8 mouse cellular contexts compared by ENCODE assay signal in the genomic region with DNA sequence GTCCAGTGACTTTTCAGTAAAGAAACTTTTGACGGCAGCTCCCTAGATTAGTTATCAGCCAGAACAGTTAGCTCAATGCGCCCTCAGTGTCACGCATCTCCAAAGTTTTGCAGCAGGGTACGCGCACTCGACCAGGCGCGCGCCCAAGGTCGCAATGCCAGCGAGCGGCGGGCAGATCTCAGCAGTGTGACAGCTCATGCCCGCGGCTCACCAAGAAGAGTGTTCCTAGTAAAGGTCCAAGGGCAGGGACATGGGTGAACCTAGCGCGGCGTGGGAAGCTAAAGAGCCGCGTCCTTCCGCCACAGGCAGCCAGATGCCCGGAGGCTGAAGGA. TPM values are rescaled to one million over a fixed set of nuclear protein-coding genes. Genes with fewer than 3 reads are reported as not detected.
DNase-seq lines count a peak whose midpoint lies in the region; ATAC-seq and TF ChIP-seq lines count a peak whose summit lies in the region.

No protein-coding gene starts in this region.

- CTCF ChIA-PET in Patski (lab: Charles Lee), result interaction anchor here (0.8 to 2.0 kb wide), 2 partner anchors 9 to 16 kb away, joined by 3 to 4 read pairs; no protein-coding TSS in a partner anchor

- TF ChIP-seq CTCF in Patski (IDR thresholded peaks at IDR 0.05), result no peak

- H3K27ac ChIP-seq in kidney, embryonic 15.5 days, result peak overlapping the region; percentile 87
- peak overlapping the region; percentile 78 for H3K27ac ChIP-seq in liver, embryonic 11.5 days (ENCODE audit: low read depth, low read length)
- peak overlapping the region; percentile 78 for H3K27ac ChIP-seq in stomach, embryonic 16.5 days (ENCODE audit: low read length)

- H3K4me1 ChIP-seq in kidney, embryonic 15.5 days, result peaks cover 20% of the 10 kb centered on the region
- peaks cover 5% of the 10 kb centered on the region for H3K4me1 ChIP-seq in liver, embryonic 11.5 days (replicated peaks; ENCODE audit: control insufficient read depth, insufficient read depth, low read length)
- peaks cover 8% of the 10 kb centered on the region for H3K4me1 ChIP-seq in stomach, embryonic 16.5 days (ENCODE audit: control insufficient read depth, insufficient read depth, low read length)

- H3K9me3 ChIP-seq in kidney, embryonic 15.5 days (replicated peaks), result no peaks in the 10 kb centered on the region
- no peaks in the 10 kb centered on the region for H3K9me3 ChIP-seq in liver, embryonic 11.5 days (ENCODE audit: control insufficient read depth, low read length)
- no peaks in the 10 kb centered on the region for H3K9me3 ChIP-seq in stomach, embryonic 16.5 days (replicated peaks; ENCODE audit: control insufficient read depth, low read length)

- peak overlapping the region; percentile 83 for H3K9ac ChIP-seq in kidney, embryonic 15.5 days
- peak overlapping the region; percentile 88 for H3K9ac ChIP-seq in liver, embryonic 11.5 days (ENCODE audit: low read depth, low read length)
- H3K9ac ChIP-seq in stomach, embryonic 16.5 days (ENCODE audit: low read length), result peak overlapping the region; percentile 85

- DNase-seq in kidney, adult 11 months, result no peak
- no peak for DNase-seq in Patski (ENCODE audit: low read depth, low spot score)
- no peak for DNase-seq in liver, embryonic 11.5 days (ENCODE audit: low spot score)
- no peak for DNase-seq in layer of hippocampus, adult 18-20 months (ENCODE audit: low spot score in 2 of 2)
- DNase-seq in kidney, postnatal 4 days, result no peak

- POLR2A ChIA-PET in Patski (lab: Charles Lee), result no interaction called here

- ATAC-seq in kidney, embryonic 15.5 days (replicated peaks; ENCODE audit: low FRiP score), result peak; percentile 69
- ATAC-seq in Patski, result peak; percentile 58
- ATAC-seq in erythroblast, adult 5-6 weeks (replicated peaks; ENCODE audit: low FRiP score, poor library complexity, severe bottlenecking), result peak; percentile 72
- peak; percentile 68 for ATAC-seq in liver, embryonic 11.5 days (replicated peaks; ENCODE audit: low FRiP score)
- peak; percentile 52 for ATAC-seq in stomach, embryonic 16.5 days (ENCODE audit: insufficient read depth, low FRiP score)

- under 1% methylated on average over 22 of the region's 22 CpGs for WGBS in kidney, embryonic 15.5 days
- WGBS in liver, embryonic 11.5 days, result under 1% methylated on average over 22 of the region's 22 CpGs
- WGBS in stomach, embryonic 16.5 days, result under 1% methylated on average over 22 of the region's 22 CpGs

- peak overlapping the region; percentile 82 for H3K4me3 ChIP-seq in kidney, embryonic 15.5 days (replicated peaks)
- H3K4me3 ChIP-seq in liver, embryonic 11.5 days (ENCODE audit: low read depth, low read length), result peak overlapping the region; percentile 80
- H3K4me3 ChIP-seq in stomach, embryonic 16.5 days (replicated peaks; ENCODE audit: low read length), result peak overlapping the region; percentile 84

- H3K27me3 ChIP-seq in kidney, embryonic 15.5 days, result no peaks in the 10 kb centered on the region
- H3K27me3 ChIP-seq in Patski, result no peaks in the 10 kb centered on the region
- no peaks in the 10 kb centered on the region for H3K27me3 ChIP-seq in liver, embryonic 11.5 days (replicated peaks; ENCODE audit: control insufficient read depth, insufficient read depth, low read length)
- no peaks in the 10 kb centered on the region for H3K27me3 ChIP-seq in stomach, embryonic 16.5 days (ENCODE audit: control insufficient read depth, insufficient read depth, low read length)

- in situ Hi-C loops in Patski (cut with MboI; ENCODE audit: low pct_unique_long_range_greater_than_20kb), result loop anchor here (10.0 kb wide), 1 partner anchor 554 kb away; no protein-coding TSS in a partner anchor

- peaks cover 37% of the 10 kb centered on the region for H3K36me3 ChIP-seq in kidney, embryonic 15.5 days
- H3K36me3 ChIP-seq in liver, embryonic 11.5 days (ENCODE audit: control insufficient read depth, insufficient read depth, low read length), result 0 out of 2 replicates have a peak, but pooled peaks cover 11% of the 10 kb centered on the region
- no peaks in the 10 kb centered on the region for H3K36me3 ChIP-seq in stomach, embryonic 16.5 days (ENCODE audit: control insufficient read depth, insufficient read depth, low read length)

- H3K4me2 ChIP-seq in kidney, embryonic 15.5 days, result peak overlapping the region; percentile 79
- H3K4me2 ChIP-seq in liver, embryonic 11.5 days, result peak overlapping the region; percentile 68
- H3K4me2 ChIP-seq in stomach, embryonic 16.5 days (ENCODE audit: low read depth, low read length), result peak overlapping the region; percentile 56

RNA-seq across cellular contexts. Expression of a gene that starts 0.3 kb away (rescaled TPM):
- 85.6 and 87.7 TPM in 2 replicates for polyA plus RNA-seq in kidney, embryonic 15.5 days (2015; fragmentation: Nextera tagmentation; extraction: Ambion mirVana)
- polyA plus RNA-seq in Patski (2021), result 42.4 TPM
- total RNA-seq in erythroblast, adult 5-6 weeks (2015; ENCODE audit: low replicate concordance), result 12.5 and 20.0 TPM in 2 replicates
- total RNA-seq in erythroblast, adult 5-6 weeks (2017; ENCODE audit: low replicate concordance), result 26.9 and 35.7 TPM in 2 replicates
- polyA plus RNA-seq in liver, embryonic 11.5 days (2014; fragmentation: Nextera tagmentation; extraction: Ambion mirVana), result 94.4 and 101 TPM in 2 replicates
- polyA plus RNA-seq in stomach, embryonic 16.5 days (2015; fragmentation: Nextera tagmentation; extraction: Ambion mirVana), result 62.3 and 72.0 TPM in 2 replicates
- 10 to 100 TPM; 11.6 to 14.7 TPM for total RNA-seq in layer of hippocampus, adult 18-20 months (2021)

RNA-seq across cellular contexts. Expression of a gene that starts 0.6 kb away (rescaled TPM):
- 42.6 and 45.9 TPM in 2 replicates for polyA plus RNA-seq in kidney, embryonic 15.5 days (2015; fragmentation: Nextera tagmentation; extraction: Ambion mirVana)
- 17.3 TPM for polyA plus RNA-seq in Patski (2021)
- total RNA-seq in erythroblast, adult 5-6 weeks (2015; ENCODE audit: low replicate concordance), result 14.2 and 14.6 TPM in 2 replicates
- total RNA-seq in erythroblast, adult 5-6 weeks (2017; ENCODE audit: low replicate concordance), result 11.0 and 11.9 TPM in 2 replicates
- 53.9 and 56.9 TPM in 2 replicates for polyA plus RNA-seq in liver, embryonic 11.5 days (2014; fragmentation: Nextera tagmentation; extraction: Ambion mirVana)
- 27.9 and 28.1 TPM in 2 replicates for polyA plus RNA-seq in stomach, embryonic 16.5 days (2015; fragmentation: Nextera tagmentation; extraction: Ambion mirVana)
- total RNA-seq in layer of hippocampus, adult 18-20 months (2021), result 1 to 10 TPM in 1 of 2 experiments, under 1 TPM in 1; 0.81 to 1.2 TPM

RNA-seq across cellular contexts. Expression of a gene that starts 22.2 kb away (rescaled TPM):
- 11.3 and 12.3 TPM in 2 replicates for polyA plus RNA-seq in kidney, embryonic 15.5 days (2015; fragmentation: Nextera tagmentation; extraction: Ambion mirVana)
- polyA plus RNA-seq in Patski (2021), result 15.9 TPM
- 3.3 and 5.0 TPM in 2 replicates for total RNA-seq in erythroblast, adult 5-6 weeks (2015; ENCODE audit: low replicate concordance)
- 2.8 and 3.9 TPM in 2 replicates for total RNA-seq in erythroblast, adult 5-6 weeks (2017; ENCODE audit: low replicate concordance)
- 13.1 and 13.3 TPM in 2 replicates for polyA plus RNA-seq in liver, embryonic 11.5 days (2014; fragmentation: Nextera tagmentation; extraction: Ambion mirVana)
- polyA plus RNA-seq in stomach, embryonic 16.5 days (2015; fragmentation: Nextera tagmentation; extraction: Ambion mirVana), result 9.0 and 9.6 TPM in 2 replicates
- 10 to 100 TPM; 43.9 to 47.8 TPM for total RNA-seq in layer of hippocampus, adult 18-20 months (2021)

RNA-seq across cellular contexts. Expression of a gene that starts 57.8 kb away (rescaled TPM):
- 2.4 and 2.5 TPM in 2 replicates for polyA plus RNA-seq in kidney, embryonic 15.5 days (2015; fragmentation: Nextera tagmentation; extraction: Ambion mirVana)
- polyA plus RNA-seq in Patski (2021), result 4.6 TPM
- total RNA-seq in erythroblast, adult 5-6 weeks (2015; ENCODE audit: low replicate concordance), result not detected in 2 replicates
- total RNA-seq in erythroblast, adult 5-6 weeks (2017; ENCODE audit: low replicate concordance), result not detected in 2 replicates
- 0.63 and 0.88 TPM in 2 replicates for polyA plus RNA-seq in liver, embryonic 11.5 days (2014; fragmentation: Nextera tagmentation; extraction: Ambion mirVana)
- polyA plus RNA-seq in stomach, embryonic 16.5 days (2015; fragmentation: Nextera tagmentation; extraction: Ambion mirVana), result 1.3 and 2.0 TPM in 2 replicates
- total RNA-seq in layer of hippocampus, adult 18-20 months (2021), result 10 to 100 TPM in 1 of 2 experiments, 1 to 10 TPM in 1; 9.1 to 10.4 TPM
